Mouse (Mus musculus): ENCODE measurements around the gene Maged2.
"Not testable (repeated sequence)": the region's sequence is repeated elsewhere in the genome, so short reads cannot be mapped to it uniquely, and the experiment has no call there.

Maged2 gene

GRCm38 (mm10) chrX:150814139-150814469 lies at the start of gene Maged2:
TSS of gene Maged2 (minus strand) at chrX:150814345.
- peak; percentile 53 for DNase-seq

DNA sequence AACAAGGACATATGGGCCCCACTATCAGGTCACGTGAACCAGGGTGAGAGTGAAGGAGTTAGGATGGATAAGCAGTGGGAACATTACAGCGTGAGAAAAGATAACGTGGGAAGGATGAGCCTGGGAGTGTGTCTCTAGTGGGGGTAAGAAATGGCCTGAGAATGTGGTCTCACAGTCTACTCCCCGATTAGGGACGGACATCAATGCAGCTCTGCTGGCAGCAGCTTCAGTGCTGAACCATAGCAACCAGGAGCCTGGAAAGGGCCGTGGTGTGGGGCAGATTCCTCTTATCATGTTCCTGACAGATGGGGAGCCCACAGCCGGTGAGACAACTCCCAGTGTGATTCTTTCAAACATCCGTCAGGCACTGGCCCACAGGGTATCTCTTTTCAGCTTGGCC lies 34.1 kb upstream of the Maged2 start:
- no peak for DNase-seq

GRCm38 (mm10) chrX:150845480-150846205 lies 31.5 kb upstream of the Maged2 start:
- not testable (repeated sequence) for DNase-seq

- not testable (repeated sequence) for DNase-seq
Observed at GRCm38 (mm10) chrX:150843257-150843656, 29.1 kb upstream of the Maged2 start.

- DNase-seq = no peak
Observed at GRCm38 (mm10) chrX:150830297-150830696, 16.2 kb upstream of the Maged2 start.

- DNase-seq = no peak
Observed at GRCm38 (mm10) chrX:150817278-150817677, 3.1 kb upstream of the Maged2 start.

DNA sequence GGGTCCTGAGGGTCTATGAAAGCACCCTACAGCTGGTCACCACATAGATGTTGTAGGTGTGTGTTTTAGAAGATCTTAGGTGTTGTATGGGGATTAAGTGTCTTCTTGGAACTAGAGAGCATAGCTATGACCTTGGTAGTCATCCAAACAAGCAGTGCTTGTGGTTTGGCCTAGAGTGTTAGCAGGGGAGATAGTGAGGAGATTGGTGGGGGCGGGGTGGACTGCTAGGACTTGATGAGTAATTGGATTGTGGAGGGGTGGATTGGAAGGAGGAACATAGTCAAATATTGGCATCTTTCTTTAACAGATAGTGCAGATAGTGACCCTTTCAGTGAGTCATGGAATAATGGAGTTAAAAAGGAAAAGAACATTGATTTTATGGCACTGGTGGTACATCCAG lies 1.5 kb upstream of the Maged2 start:
- no peak for DNase-seq

- peak; percentile 61 for DNase-seq
Observed at GRCm38 (mm10) chrX:150813464-150814138, 544 bp downstream of the Maged2 start.

GRCm38 (mm10) chrX:150812787-150813298 lies 1.3 kb downstream of the Maged2 start:
- DNase-seq = peak; percentile 93

DNA sequence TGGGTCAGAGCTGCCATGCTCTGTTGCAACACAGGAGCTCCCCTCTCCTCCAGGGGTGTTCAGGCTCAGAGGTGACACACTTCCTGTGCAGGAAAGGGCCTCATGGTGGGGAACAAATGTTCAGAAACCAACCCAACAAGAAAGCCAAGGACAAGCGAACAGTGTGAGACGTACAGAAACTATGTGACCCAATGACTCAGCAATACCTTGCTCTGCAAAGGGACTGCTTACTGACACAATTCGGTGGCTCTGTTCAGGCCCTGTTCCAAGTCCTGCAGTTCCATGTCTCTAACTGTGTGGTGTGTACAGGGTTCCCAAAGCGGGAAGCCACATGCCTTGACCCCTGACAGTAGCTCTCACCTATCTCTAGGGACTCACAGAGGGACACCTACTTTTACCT lies 13.2 kb downstream of the Maged2 start:
- DNase-seq = not testable (repeated sequence)

DNA sequence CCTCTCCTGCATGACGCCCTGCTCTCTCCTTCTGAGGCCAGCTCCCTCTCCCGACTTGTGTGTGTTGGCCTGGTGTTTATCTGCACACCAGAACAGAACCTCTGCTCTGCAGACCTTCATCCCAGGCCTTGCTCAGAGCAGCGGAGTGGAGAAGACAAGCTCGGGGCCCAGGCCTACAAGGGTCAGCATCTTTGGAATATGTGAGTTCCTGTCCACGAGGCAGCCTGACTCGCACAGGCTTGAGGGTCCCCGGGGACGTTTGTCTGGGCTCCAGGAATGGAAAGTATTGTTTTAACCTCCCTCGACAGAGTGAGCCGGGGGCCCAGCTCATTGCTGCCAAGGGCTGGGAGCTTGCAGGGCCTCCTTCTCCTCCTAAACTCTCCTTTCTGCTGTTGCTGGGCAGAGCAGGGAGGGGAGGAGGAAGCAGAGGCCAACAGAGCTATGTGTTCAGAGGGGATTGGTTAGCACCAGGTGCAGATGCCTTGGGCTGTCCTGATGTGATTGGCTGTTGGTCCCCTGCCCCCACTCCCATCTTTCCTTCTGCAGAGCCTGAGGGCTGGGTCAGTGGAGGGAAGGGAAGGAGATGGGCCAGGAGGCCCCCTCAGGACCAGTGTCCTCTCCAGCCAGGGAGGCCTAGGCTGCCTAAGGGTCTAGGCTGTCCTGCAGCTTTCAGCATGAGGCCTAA lies 15.5 kb downstream of the Maged2 start:
- not testable (repeated sequence) for DNase-seq

Data from embryo, embryonic 11 days (tissue).